17 mouse cellular contexts compared by ENCODE assay signal in the genomic region with DNA sequence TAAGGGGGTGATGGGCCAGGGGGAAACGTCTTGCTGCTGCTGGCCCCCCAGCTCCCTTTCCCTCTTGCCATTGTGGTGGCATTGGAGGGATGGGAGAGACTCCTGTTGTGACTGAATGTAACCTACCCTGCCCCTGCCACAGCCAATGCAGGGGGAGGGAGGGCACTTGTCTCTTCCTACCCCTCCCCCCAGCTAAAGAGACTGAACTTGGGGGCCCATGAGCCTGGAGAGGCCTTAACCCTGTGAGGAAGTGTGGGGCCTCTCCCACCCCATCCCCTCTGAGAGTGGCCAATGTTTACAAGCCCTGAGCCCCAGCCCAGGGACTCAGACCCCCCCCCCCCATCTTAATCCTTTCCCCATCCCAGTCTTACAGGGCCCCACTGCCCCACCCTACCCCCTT. TPM values are rescaled to one million over a fixed set of nuclear protein-coding genes. Genes with fewer than 3 reads are reported as not detected.
A peak's percentile ranks its signal among the peaks of the same experiment; 100 is the strongest.
DNase-seq lines count a peak whose midpoint lies in the region; ATAC-seq and TF ChIP-seq lines count a peak whose summit lies in the region.
"Had no signal": no experiment of that assay in that cellular context is flagged by ENCODE, and none has a peak within 500 bp of the region (broad histone marks: within the 10 kb centered on the region; RNA-seq: fewer than 3 reads in every experiment).

No protein-coding gene starts in this region.

- H3K9ac ChIP-seq in hindbrain, embryonic 11.5 days (ENCODE audit: low read depth, low read length) = peak overlapping the region; percentile 12; the same call in 1 of the 2 replicates
- no peak overlapping the region for H3K9ac ChIP-seq in hindbrain, embryonic 16.5 days (ENCODE audit: low read depth, low read length)
- no peak overlapping the region for H3K9ac ChIP-seq in midbrain, embryonic 14.5 days (replicated peaks; ENCODE audit: low read length)

- no peaks in the 10 kb centered on the region for H3K27me3 ChIP-seq in hindbrain, embryonic 11.5 days (ENCODE audit: control insufficient read depth, insufficient read depth, low read length)
- H3K27me3 ChIP-seq in hindbrain, embryonic 16.5 days (replicated peaks; ENCODE audit: control insufficient read depth, insufficient read depth, low read length) = no peaks in the 10 kb centered on the region
- no peaks in the 10 kb centered on the region for H3K27me3 ChIP-seq in G1E (ENCODE audit: insufficient read depth, low read length)
- no peaks in the 10 kb centered on the region for H3K27me3 ChIP-seq in midbrain, embryonic 14.5 days (ENCODE audit: control insufficient read depth, insufficient read depth, low read length)
- H3K27me3 ChIP-seq: Patski had no signal

- no peak for TF ChIP-seq CTCF in G1E (IDR thresholded peaks at IDR 0.05; ENCODE audit: low read depth, low read length)

- H3K36me3 ChIP-seq in hindbrain, embryonic 11.5 days (ENCODE audit: control insufficient read depth, insufficient read depth, low read length) = peaks cover 47% of the 10 kb centered on the region
- peaks cover 47% of the 10 kb centered on the region for H3K36me3 ChIP-seq in hindbrain, embryonic 16.5 days (ENCODE audit: control insufficient read depth, insufficient read depth, low read length)
- peaks cover 90% of the 10 kb centered on the region for H3K36me3 ChIP-seq in G1E (replicated peaks)
- H3K36me3 ChIP-seq in midbrain, embryonic 14.5 days (ENCODE audit: control insufficient read depth, insufficient read depth, low read length) = peaks cover 78% of the 10 kb centered on the region

- H3K4me2 ChIP-seq in hindbrain, embryonic 11.5 days (replicated peaks; ENCODE audit: low read depth, low read length) = no peak overlapping the region
- H3K4me2 ChIP-seq in hindbrain, embryonic 16.5 days (ENCODE audit: low read length) = no peak overlapping the region
- H3K4me2 ChIP-seq in midbrain, embryonic 14.5 days (ENCODE audit: low read length) = no peak overlapping the region

- no peak overlapping the region for H3K4me3 ChIP-seq in hindbrain, embryonic 11.5 days (ENCODE audit: low read depth, low read length)
- H3K4me3 ChIP-seq in hindbrain, embryonic 16.5 days (ENCODE audit: low read length) = no peak overlapping the region
- peak overlapping the region; percentile 59; the same call in 1 of the 2 replicates for H3K4me3 ChIP-seq in G1E (ENCODE audit: low read depth, low read length)
- H3K4me3 ChIP-seq in midbrain, embryonic 14.5 days (replicated peaks; ENCODE audit: low read depth, low read length) = no peak overlapping the region

- H3K4me1 ChIP-seq in hindbrain, embryonic 11.5 days (replicated peaks; ENCODE audit: control insufficient read depth, insufficient read depth, low read length) = peaks cover 13% of the 10 kb centered on the region; the same call in 1 of the 2 replicates
- H3K4me1 ChIP-seq in hindbrain, embryonic 16.5 days (ENCODE audit: control insufficient read depth, insufficient read depth, low read depth, low read length) = peaks cover 25% of the 10 kb centered on the region
- H3K4me1 ChIP-seq in G1E (ENCODE audit: insufficient read depth, low read depth, low read length) = peaks cover 93% of the 10 kb centered on the region
- H3K4me1 ChIP-seq in midbrain, embryonic 14.5 days (ENCODE audit: control insufficient read depth, insufficient read depth, low read length) = peaks cover 11% of the 10 kb centered on the region

- H3K9me3 ChIP-seq in hindbrain, embryonic 11.5 days (ENCODE audit: control insufficient read depth, low read length) = no peaks in the 10 kb centered on the region
- no peaks in the 10 kb centered on the region for H3K9me3 ChIP-seq in hindbrain, embryonic 16.5 days (ENCODE audit: control insufficient read depth, low read length)
- no peaks in the 10 kb centered on the region for H3K9me3 ChIP-seq in G1E (replicated peaks)
- H3K9me3 ChIP-seq in midbrain, embryonic 14.5 days (ENCODE audit: control insufficient read depth, low read length) = no peaks in the 10 kb centered on the region

- no peak for ATAC-seq in hindbrain, embryonic 11.5 days (ENCODE audit: low FRiP score)
- no peak for ATAC-seq in hindbrain, embryonic 16.5 days
- ATAC-seq in G1E (ENCODE audit: extremely low read depth, insufficient number of reproducible peaks, low FRiP score, poor library complexity, severe bottlenecking) = no peak
- no peak for ATAC-seq in midbrain, embryonic 14.5 days (ENCODE audit: low FRiP score, low TSS enrichment)
- ATAC-seq: intestine, postnatal 0 days; Patski had no signal

- intact Hi-C loops in left cerebral cortex, postnatal 25 days (cut with DNase I) = no loop called here

- peak; percentile 45 for DNase-seq in cerebellum, adult 11-12 months
- DNase-seq in cerebellum, adult 9-11 months = no peak
- DNase-seq in hindbrain, embryonic 11.5 days (ENCODE audit: low spot score) = no peak
- DNase-seq in G1E (ENCODE audit: low spot score) = peak; percentile 63
- no peak for DNase-seq in midbrain, embryonic 14.5 days
- no peak for DNase-seq in urinary bladder, postnatal 10 days (ENCODE audit: low spot score)
- no peak for DNase-seq in left cerebral cortex, postnatal 25 days (ENCODE audit: low spot score in 2 of 2)
- DNase-seq: lung, postnatal 36 days; right cerebral cortex, postnatal 25 days; thymus, adult 2 months had no signal

- 0 out of 2 replicates have a peak overlapping the region, but pooled peaks have one; percentile 33 for H3K27ac ChIP-seq in hindbrain, embryonic 11.5 days (ENCODE audit: low read depth, low read length)
- no peak overlapping the region; the same call in 1 of the 2 replicates for H3K27ac ChIP-seq in hindbrain, embryonic 16.5 days (ENCODE audit: low read depth, low read length)
- H3K27ac ChIP-seq in midbrain, embryonic 14.5 days (replicated peaks; ENCODE audit: low read depth, low read length) = peak overlapping the region; percentile 55

- 62% methylated on average over 1 of the region's 1 CpGs for WGBS in hindbrain, embryonic 11.5 days
- 25% methylated on average over 1 of the region's 1 CpGs for WGBS in hindbrain, embryonic 16.5 days
- 71% methylated on average over 1 of the region's 1 CpGs for WGBS in midbrain, embryonic 14.5 days

RNA-seq across cellular contexts. Expression of a gene that starts 5.6 kb away (rescaled TPM):
- polyA plus RNA-seq in hindbrain, embryonic 11.5 days (2014; fragmentation: Nextera tagmentation; extraction: Ambion mirVana) = 0.38 and 1.1 TPM in 2 replicates
- not detected in 2 replicates for polyA plus RNA-seq in hindbrain, embryonic 16.5 days (2015; fragmentation: Nextera tagmentation; extraction: Ambion mirVana)
- total RNA-seq in G1E (2014; fragmentation: Nextera tagmentation) (not detected in 2 replicates), G1E (2017) (not detected in 2 replicates)
- polyA plus RNA-seq in G1E (2012) = not detected in 2 replicates
- polyA plus RNA-seq in midbrain, embryonic 14.5 days (2014; fragmentation: Nextera tagmentation; extraction: Ambion mirVana) = not detected in 2 replicates
- total RNA-seq in left cerebral cortex, postnatal 25 days (2021) = not detected
- total RNA-seq: heart, postnatal 25 days; liver, adult 2 months had no signal
- polyA plus RNA-seq: cerebellum, adult 2 months; gonadal fat pad, adult 2 months; intestine, postnatal 0 days; liver, adult 2 months; Patski; thymus, adult 2 months had no signal

RNA-seq across cellular contexts. Expression of a gene that starts 5.9 kb away (rescaled TPM):
- polyA plus RNA-seq in hindbrain, embryonic 11.5 days (2014; fragmentation: Nextera tagmentation; extraction: Ambion mirVana) = 475 and 483 TPM in 2 replicates
- 519 and 521 TPM in 2 replicates for polyA plus RNA-seq in hindbrain, embryonic 16.5 days (2015; fragmentation: Nextera tagmentation; extraction: Ambion mirVana)
- total RNA-seq in G1E (2014; fragmentation: Nextera tagmentation) = 229 and 302 TPM in 2 replicates
- total RNA-seq in G1E (2017) = 255 and 347 TPM in 2 replicates
- 501 and 571 TPM in 2 replicates for polyA plus RNA-seq in G1E (2012)
- polyA plus RNA-seq in midbrain, embryonic 14.5 days (2014; fragmentation: Nextera tagmentation; extraction: Ambion mirVana) = 633 and 757 TPM in 2 replicates
- total RNA-seq in left cerebral cortex, postnatal 25 days (2021) = 100 to 1,000 TPM; 662 to 684 TPM

RNA-seq across cellular contexts. Expression of a gene that starts 9.1 kb away (rescaled TPM):
- 10.6 and 15.4 TPM in 2 replicates for polyA plus RNA-seq in hindbrain, embryonic 11.5 days (2014; fragmentation: Nextera tagmentation; extraction: Ambion mirVana)
- 11.8 and 16.3 TPM in 2 replicates for polyA plus RNA-seq in hindbrain, embryonic 16.5 days (2015; fragmentation: Nextera tagmentation; extraction: Ambion mirVana)
- total RNA-seq in G1E (2014; fragmentation: Nextera tagmentation) (23.2 and 30.3 TPM in 2 replicates), G1E (2017) (6.8 and 7.0 TPM in 2 replicates)
- polyA plus RNA-seq in G1E (2012) = 49.0 and 50.4 TPM in 2 replicates
- polyA plus RNA-seq in midbrain, embryonic 14.5 days (2014; fragmentation: Nextera tagmentation; extraction: Ambion mirVana) = 17.0 and 23.5 TPM in 2 replicates
- total RNA-seq in left cerebral cortex, postnatal 25 days (2021) = 10 to 100 TPM; 39.9 to 48.6 TPM

RNA-seq across cellular contexts. Expression of a gene that starts 25.1 kb away (rescaled TPM):
- 55.2 and 60.6 TPM in 2 replicates for polyA plus RNA-seq in hindbrain, embryonic 11.5 days (2014; fragmentation: Nextera tagmentation; extraction: Ambion mirVana)
- 79.3 and 87.0 TPM in 2 replicates for polyA plus RNA-seq in hindbrain, embryonic 16.5 days (2015; fragmentation: Nextera tagmentation; extraction: Ambion mirVana)
- total RNA-seq in G1E (2014; fragmentation: Nextera tagmentation) (9.0 and 14.1 TPM in 2 replicates), G1E (2017) (29.3 and 33.2 TPM in 2 replicates)
- 39.8 and 55.7 TPM in 2 replicates for polyA plus RNA-seq in G1E (2012)
- polyA plus RNA-seq in midbrain, embryonic 14.5 days (2014; fragmentation: Nextera tagmentation; extraction: Ambion mirVana) = 83.7 and 103 TPM in 2 replicates
- 10 to 100 TPM; 30.2 to 37.0 TPM for total RNA-seq in left cerebral cortex, postnatal 25 days (2021)

RNA-seq across cellular contexts. Expression of a gene that starts 25.9 kb away (rescaled TPM):
- 45.4 and 47.6 TPM in 2 replicates for polyA plus RNA-seq in hindbrain, embryonic 11.5 days (2014; fragmentation: Nextera tagmentation; extraction: Ambion mirVana)
- 268 and 271 TPM in 2 replicates for polyA plus RNA-seq in hindbrain, embryonic 16.5 days (2015; fragmentation: Nextera tagmentation; extraction: Ambion mirVana)
- total RNA-seq in G1E (2014; fragmentation: Nextera tagmentation) (not detected in 2 replicates), G1E (2017) (0.11 TPM in 1 of 2 replicates, not detected in the other)
- not detected in 2 replicates for polyA plus RNA-seq in G1E (2012)
- 234 and 291 TPM in 2 replicates for polyA plus RNA-seq in midbrain, embryonic 14.5 days (2014; fragmentation: Nextera tagmentation; extraction: Ambion mirVana)
- 100 to 1,000 TPM; 109 to 118 TPM for total RNA-seq in left cerebral cortex, postnatal 25 days (2021)
- total RNA-seq: heart, postnatal 25 days; liver, adult 2 months had no signal
- polyA plus RNA-seq: liver, adult 2 months; Patski; thymus, adult 2 months had no signal

Comparison
In these comparisons a context has a peak if more than half of its experiments do, and no peak if none do; other contexts are left out.
1. DNase-seq: peak in cerebellum, adult 11-12 months (single experiment) and G1E (single experiment); none in cerebellum, adult 9-11 months (single experiment), hindbrain, embryonic 11.5 days (single experiment), midbrain, embryonic 14.5 days (single experiment), urinary bladder, postnatal 10 days (single experiment) and left cerebral cortex, postnatal 25 days (0 of 2).